Mouse (Mus musculus): ENCODE measurements at regions not wholly inside any gene's neighbourhood (a gene's known extent, or its start where the extent isn't known, plus 50 kb on each side); places are given as distances from the start of the nearest gene placed in this dataset.

GRCm38 (mm10) chr14:120134346-120135008, 92.2 kb upstream of the Oxgr1 start:
- TF ChIP-seq CTCF (IDR thresholded peaks at IDR 0.05; ENCODE audit: low read depth, low read length) = no peak
- TF ChIP-seq POLR2A (IDR thresholded peaks at IDR 0.05; ENCODE audit: extremely low read depth, insufficient read depth, low read length) = no peak

All from liver, adult 2 months (tissue).